Mouse (Mus musculus) ES-E14 (cell line): Measurements from ENCODE around the gene Chn1.

Experiments
- CHD2 ChIP-seq: IDR thresholded peaks from 2 replicates; pipeline ENCODE4 v1.6.1; 2014; ENCODE audit warnings: mild to moderate bottlenecking, low read depth, low read length, inconsistent platforms
- HCFC1 ChIP-seq: IDR thresholded peaks from 2 replicates; pipeline ENCODE4 v1.6.1; 2012; ENCODE audit warnings: low read length, inconsistent platforms, borderline replicate concordance; ENCODE audit not compliant: insufficient read depth
- MAFK ChIP-seq: IDR thresholded peaks from 2 replicates; pipeline ENCODE4 v1.6.1; 2014; ENCODE audit warnings: mild to moderate bottlenecking, low read depth, low read length, inconsistent platforms; ENCODE audit not compliant: insufficient read depth
- ZC3H11A ChIP-seq: IDR thresholded peaks from 2 replicates; pipeline ENCODE4 v1.6.1; 2012; ENCODE audit warnings: low read depth, mild to moderate bottlenecking, inconsistent platforms, low read length, borderline replicate concordance
- ZNF384 ChIP-seq: IDR thresholded peaks from 2 replicates; pipeline ENCODE4 v1.6.1; 2012; ENCODE audit warnings: low read depth, low read length, inconsistent platforms

DNA sequence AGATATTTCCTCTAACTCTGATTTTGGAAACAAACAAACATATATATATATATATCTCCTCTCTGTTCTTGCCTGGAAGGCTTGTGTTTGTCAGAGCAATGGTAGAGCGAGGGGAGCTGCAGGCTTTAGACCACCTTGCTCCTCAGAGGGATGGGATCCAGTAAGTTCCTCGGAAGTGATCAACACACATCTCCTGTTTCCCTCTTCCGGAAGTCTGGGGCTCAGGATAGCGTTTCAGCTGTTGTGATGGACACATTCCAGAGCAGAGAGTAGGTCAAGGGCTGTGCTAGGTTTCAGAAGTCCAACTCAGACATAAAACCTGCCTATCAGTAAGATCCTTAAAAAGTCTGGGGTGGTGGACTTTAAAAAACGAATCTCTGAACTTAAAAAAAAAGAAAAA lies 196.0 kb downstream of the Chn1 start:
- TF ChIP-seq ZNF384: no peak
- no peak for TF ChIP-seq HCFC1
- TF ChIP-seq ZC3H11A: no peak
- no peak for TF ChIP-seq MAFK
- TF ChIP-seq CHD2: no peak
